Mouse (Mus musculus) right cerebral cortex, adult 18-20 months (tissue): Measurements from ENCODE around the gene Slc35d3.

ENCODE experiments used
- DNase-seq: peaks from one replicate; pipeline ENCODE4 v3.0.0; 2022; ENCODE audit warnings: mixed read lengths

Gene Slc35d3

DNA sequence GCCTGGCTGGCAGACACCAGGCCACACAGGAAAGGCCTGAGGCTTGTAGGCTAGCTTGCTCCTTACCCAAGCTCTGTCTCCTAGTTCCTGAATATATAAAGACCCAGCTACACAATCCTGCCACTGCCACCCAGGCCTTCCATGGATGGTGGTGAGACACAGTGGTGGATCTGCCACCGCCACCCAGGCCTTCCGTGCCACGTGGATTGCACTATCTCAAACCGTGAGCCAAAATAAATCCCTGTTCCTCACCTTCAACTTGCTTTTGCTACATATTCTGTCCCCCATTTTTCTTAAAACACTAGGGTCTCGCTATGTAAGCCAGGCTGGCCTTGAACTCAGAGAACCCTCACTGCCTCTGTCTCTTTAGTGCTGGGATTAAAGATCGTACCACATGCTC, 17.0 kb downstream of the Slc35d3 start:
- no peak for DNase-seq

DNA sequence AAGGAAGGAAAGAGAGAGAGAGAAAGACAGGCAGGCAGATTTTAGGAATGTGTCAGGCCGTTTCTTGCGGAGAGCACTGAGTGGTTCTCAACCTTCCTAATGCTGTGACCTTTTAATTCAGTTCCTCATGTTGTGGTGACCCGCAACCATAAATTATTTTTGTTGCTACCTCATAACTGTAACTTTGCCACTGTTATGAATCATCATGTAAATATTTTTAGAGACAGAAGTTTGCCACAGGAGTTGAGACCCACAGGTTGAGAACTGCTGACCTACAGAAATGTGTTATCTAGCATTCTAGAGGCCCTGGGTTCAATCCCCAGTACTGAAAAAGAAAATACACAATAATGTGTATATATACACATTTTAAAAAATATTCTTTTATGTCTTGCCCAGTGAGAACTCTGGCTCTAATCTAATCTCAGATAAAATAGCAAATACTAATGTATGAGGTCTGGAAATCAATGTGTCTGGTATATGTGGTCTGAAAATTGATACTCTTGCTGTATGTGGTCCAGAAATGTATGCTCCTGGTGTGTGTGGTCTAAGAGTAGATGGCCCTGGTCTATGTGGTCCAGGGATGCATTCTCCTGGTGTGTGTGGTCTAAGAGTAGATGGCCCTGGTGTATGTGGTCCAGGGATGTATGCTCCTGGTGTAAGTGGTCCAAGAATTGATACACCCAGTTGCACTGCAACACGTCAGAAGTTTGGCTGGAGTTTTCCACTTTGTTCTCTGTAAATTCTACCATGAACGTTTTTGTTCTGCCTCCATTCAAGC, 20.0 kb downstream of the Slc35d3 start:
- no peak for DNase-seq

DNA sequence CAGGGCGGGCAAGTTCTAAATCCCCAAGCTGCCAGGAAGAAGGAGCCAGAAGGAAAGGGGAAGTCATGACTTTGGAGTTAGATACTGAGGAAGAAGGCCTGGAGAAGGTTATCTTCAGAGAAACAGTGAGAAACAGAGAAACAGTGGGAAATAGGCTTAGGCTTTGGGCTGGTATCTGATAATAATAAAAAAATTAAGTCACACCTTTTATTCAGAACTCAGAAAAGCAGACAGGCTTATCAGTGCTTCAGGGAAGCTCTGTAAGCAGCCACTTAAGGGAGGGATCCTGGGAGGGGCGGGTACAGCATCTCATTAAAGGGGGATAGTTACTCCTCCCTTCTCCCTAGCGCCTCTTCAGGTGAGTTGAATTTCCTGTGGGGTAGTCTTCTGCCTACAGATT, 30.3 kb downstream of the Slc35d3 start:
- no peak for DNase-seq

DNA sequence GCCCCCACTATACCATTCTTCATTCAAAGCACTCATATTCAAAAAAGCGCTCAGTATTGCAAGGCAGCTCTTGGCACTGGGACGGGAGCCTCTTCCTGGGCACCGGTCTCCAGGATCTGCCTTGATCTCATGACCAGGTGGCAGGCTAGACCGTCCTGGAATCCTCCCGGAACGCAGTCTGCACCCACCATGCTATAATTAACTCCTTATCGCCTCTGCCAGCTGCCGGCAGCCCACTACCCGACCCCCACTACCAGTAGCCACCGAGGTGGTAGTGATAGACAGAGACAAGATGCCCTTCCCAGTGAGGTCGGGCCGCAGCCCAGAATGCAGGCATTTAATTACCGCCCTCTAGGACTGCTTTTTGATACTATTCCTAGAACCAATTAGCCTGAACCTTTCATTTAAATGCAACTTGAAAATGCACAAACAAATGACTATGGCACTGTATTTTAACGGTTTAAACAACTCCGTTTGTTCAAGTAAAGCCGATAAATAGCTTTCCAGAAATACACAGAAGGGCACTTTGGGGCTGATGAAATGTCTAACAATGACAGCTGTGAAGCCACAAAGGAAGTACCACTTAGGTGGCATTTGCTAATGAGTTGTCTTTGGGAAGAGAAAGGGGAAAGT, 32.4 kb downstream of the Slc35d3 start:
- no peak for DNase-seq

DNA sequence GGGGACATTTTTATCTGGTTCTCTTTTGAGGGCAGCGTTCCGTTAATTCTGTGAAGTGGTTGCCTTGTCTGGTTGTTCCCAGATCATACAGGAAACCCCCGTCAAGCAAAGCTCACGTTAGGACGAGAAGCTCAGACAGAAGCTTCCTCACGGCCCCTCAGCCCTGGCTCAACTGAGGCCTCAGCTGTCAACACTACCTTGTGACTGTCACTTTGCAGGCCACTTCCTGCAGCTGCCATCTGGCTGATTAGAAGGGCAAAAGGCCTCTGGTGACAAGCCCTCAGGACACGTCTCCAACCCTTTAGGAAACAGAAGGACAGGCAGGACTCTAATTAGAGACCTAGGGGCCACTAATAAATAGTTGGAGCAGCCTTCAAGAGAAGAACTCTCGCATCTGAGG, 35.9 kb downstream of the Slc35d3 start:
- no peak for DNase-seq

DNA sequence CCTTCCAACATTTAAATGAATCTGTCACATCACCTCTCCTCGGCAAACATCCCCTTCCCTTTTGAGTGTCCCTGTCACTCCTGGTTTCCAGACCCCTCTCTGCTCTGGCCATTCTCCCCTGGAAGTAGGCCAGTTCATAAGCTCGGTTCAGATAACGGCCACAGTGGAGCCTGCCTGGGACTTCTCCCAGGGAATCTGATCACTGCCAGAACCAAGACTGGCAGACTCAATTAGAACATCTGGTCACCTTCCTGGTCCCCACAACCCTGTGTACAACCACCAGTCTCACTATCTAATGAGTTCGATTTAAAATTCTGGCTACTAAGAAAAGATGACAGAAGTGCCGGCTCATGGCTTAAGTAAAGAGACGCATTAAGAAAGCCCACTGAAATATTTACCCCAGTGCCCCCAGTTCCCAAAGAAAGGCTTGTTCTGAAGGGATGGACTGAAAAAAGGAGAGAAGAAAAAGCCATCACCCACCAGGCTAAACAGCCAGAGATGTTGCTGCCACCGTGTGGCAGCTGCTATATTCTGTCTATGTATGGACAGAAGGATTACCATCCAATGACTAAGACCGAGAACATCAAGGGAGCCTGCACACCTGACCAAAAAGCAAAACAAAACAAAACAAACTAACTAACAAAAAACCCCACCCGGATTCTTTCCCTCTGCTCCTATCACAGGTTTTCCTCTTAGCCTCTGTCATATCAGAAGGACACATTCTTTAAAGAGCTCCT, 39.7 kb downstream of the Slc35d3 start:
- peak; percentile 25 for DNase-seq

DNA sequence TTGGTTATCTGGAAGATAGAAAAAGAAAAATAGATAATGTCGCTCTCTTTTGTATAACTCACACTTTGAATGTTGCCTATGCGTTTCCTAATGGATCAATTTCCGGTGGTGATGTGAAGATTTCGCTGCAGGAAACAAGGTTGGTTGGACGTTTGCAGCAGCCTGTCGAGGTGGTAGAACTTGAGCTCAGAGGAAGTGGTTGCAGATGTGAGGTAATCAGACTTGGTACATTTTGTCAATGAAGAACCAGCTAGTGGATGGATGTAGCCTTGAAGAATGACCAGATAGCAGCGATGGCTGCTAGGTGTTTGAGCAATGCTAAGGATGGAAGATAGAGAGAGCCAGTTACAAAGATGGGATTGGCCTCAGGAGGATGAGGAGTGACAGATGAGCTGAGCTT, 46.5 kb downstream of the Slc35d3 start:
- DNase-seq, result no peak

DNA sequence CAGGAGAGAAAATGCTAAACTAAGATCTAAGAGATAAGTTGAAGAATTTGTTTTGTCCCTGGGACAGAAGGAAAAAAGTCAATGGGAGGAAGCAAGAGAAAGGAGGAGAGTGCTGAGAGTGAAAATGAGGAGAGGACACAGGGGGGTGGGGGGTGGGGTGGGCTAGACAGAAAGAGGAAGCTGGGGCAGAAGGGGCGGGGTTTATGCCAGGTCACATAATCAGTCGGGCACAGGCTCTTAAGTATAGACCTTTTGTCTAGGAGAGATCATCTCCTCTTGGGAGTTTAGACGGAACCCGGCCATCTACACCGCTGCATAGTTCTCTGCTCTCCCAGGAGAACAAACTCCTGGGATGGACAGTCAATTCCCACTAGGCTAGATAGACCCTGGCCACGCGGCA, 48.3 kb downstream of the Slc35d3 start:
- DNase-seq, result no peak
